Mouse (Mus musculus): Measurements from ENCODE around the gene Hoga1. TPM values are rescaled to one million over a fixed set of nuclear protein-coding genes. Genes with fewer than 3 reads are reported as not detected.

Hoga1 gene
- 1 to 10 TPM; 4.1 to 4.2 TPM for total RNA-seq (2021)
- long read RNA-seq, experiment 1, partial matches to known transcripts, result 0 of 1 reads
- long read RNA-seq, experiment 1, other reads (novel, unspliced or antisense), result 1 of 1 reads
- long read RNA-seq, experiment 2, partial matches to known transcripts, result 1 of 2 reads
- long read RNA-seq, experiment 2, other reads (novel, unspliced or antisense), result 1 of 2 reads

GRCm38 (mm10) chr19:42045269-42046102 is at the start of gene Hoga1:
Gene Hoga1 (plus strand): TSS chr19:42045610.
- H3K4me3 ChIP-seq, result peak within 1 kb of the TSS; percentile 37
- peak; percentile 57 for TF ChIP-seq CTCF (IDR thresholded peaks at IDR 0.05)
- intact Hi-C loops (cut with DNase I), result no loop called here
- DNase-seq (ENCODE audit: extremely low spot score in 1 of 2, low spot score in 2 of 2), result peak; percentile 28 to 46
- no peak within 1 kb of the TSS for H3K27ac ChIP-seq

GRCm38 (mm10) chr19:41997090-41997489 is 48.3 kb upstream of the Hoga1 start:
- Histone ChIP-seq H3K4me3 (no peak overlapping the region), H3K27ac (no peak overlapping the region)
- TF ChIP-seq CTCF (IDR thresholded peaks at IDR 0.05), result no peak
- intact Hi-C loops (cut with DNase I), result no loop called here
- no peak for DNase-seq (ENCODE audit: extremely low spot score in 1 of 2, low spot score in 2 of 2)

GRCm38 (mm10) chr19:41998770-41999548 is 46.5 kb upstream of the Hoga1 start:
- no peak overlapping the region for H3K27ac ChIP-seq
- intact Hi-C loops (cut with DNase I), result no loop called here

GRCm38 (mm10) chr19:41999688-42000283 is 45.6 kb upstream of the Hoga1 start:
- intact Hi-C loops (cut with DNase I), result no loop called here
- no peak for DNase-seq (ENCODE audit: extremely low spot score in 1 of 2, low spot score in 2 of 2)
- Histone ChIP-seq H3K27ac (no peak overlapping the region), H3K4me3 (no peak overlapping the region)
- no peak for TF ChIP-seq CTCF (IDR thresholded peaks at IDR 0.05)

More at GRCm38 (mm10) chr19:41998770-41999548, 46.5 kb upstream of the Hoga1 start:
- no peak for DNase-seq (ENCODE audit: extremely low spot score in 1 of 2, low spot score in 2 of 2)
- no peak for TF ChIP-seq CTCF (IDR thresholded peaks at IDR 0.05)
- H3K4me3 ChIP-seq, result no peak overlapping the region

- H3K27ac ChIP-seq, result no peak overlapping the region
- intact Hi-C loops (cut with DNase I), result no loop called here
- DNase-seq (ENCODE audit: extremely low spot score in 1 of 2, low spot score in 2 of 2), result no peak
- H3K4me3 ChIP-seq, result no peak overlapping the region
- TF ChIP-seq CTCF (IDR thresholded peaks at IDR 0.05), result no peak
Observed at GRCm38 (mm10) chr19:42000446-42000958, 44.9 kb upstream of the Hoga1 start.

GRCm38 (mm10) chr19:42001253-42001980 is 44.0 kb upstream of the Hoga1 start:
- TF ChIP-seq CTCF (IDR thresholded peaks at IDR 0.05), result no peak
- DNase-seq (ENCODE audit: extremely low spot score in 1 of 2, low spot score in 2 of 2), result no peak
- no peak overlapping the region for H3K27ac ChIP-seq
- H3K4me3 ChIP-seq, result no peak overlapping the region
- intact Hi-C loops (cut with DNase I), result no loop called here

GRCm38 (mm10) chr19:42004258-42004657 is 41.2 kb upstream of the Hoga1 start:
- no peak for TF ChIP-seq CTCF (IDR thresholded peaks at IDR 0.05)
- intact Hi-C loops (cut with DNase I), result no loop called here
- H3K4me3 ChIP-seq, result no peak overlapping the region
- no peak for DNase-seq (ENCODE audit: extremely low spot score in 1 of 2, low spot score in 2 of 2)
- H3K27ac ChIP-seq, result no peak overlapping the region

- no peak for DNase-seq (ENCODE audit: extremely low spot score in 1 of 2, low spot score in 2 of 2)
- intact Hi-C loops (cut with DNase I), result no loop called here
- no peak for TF ChIP-seq CTCF (IDR thresholded peaks at IDR 0.05)
- Histone ChIP-seq H3K4me3 (no peak overlapping the region), H3K27ac (no peak overlapping the region)
Observed at GRCm38 (mm10) chr19:42005616-42006015, 39.8 kb upstream of the Hoga1 start.

GRCm38 (mm10) chr19:42006568-42006967 is 38.8 kb upstream of the Hoga1 start:
- intact Hi-C loops (cut with DNase I), result no loop called here
- no peak for DNase-seq (ENCODE audit: extremely low spot score in 1 of 2, low spot score in 2 of 2)
- no peak overlapping the region for H3K4me3 ChIP-seq
- H3K27ac ChIP-seq, result no peak overlapping the region
- TF ChIP-seq CTCF (IDR thresholded peaks at IDR 0.05), result no peak

GRCm38 (mm10) chr19:42008586-42008985 is 36.8 kb upstream of the Hoga1 start:
- Histone ChIP-seq H3K4me3 (no peak overlapping the region), H3K27ac (no peak overlapping the region)
- no peak for TF ChIP-seq CTCF (IDR thresholded peaks at IDR 0.05)
- DNase-seq (ENCODE audit: extremely low spot score in 1 of 2, low spot score in 2 of 2), result no peak
- intact Hi-C loops (cut with DNase I), result no loop called here

- intact Hi-C loops (cut with DNase I), result no loop called here
- no peak for TF ChIP-seq CTCF (IDR thresholded peaks at IDR 0.05)
- DNase-seq (ENCODE audit: extremely low spot score in 1 of 2, low spot score in 2 of 2), result no peak
- Histone ChIP-seq H3K4me3 (no peak overlapping the region), H3K27ac (no peak overlapping the region)
Observed at GRCm38 (mm10) chr19:42009067-42009466, 36.3 kb upstream of the Hoga1 start.

Measured in left cerebral cortex, adult 2 months (tissue).